Mouse (Mus musculus) cerebellum, postnatal 25 days (tissue): ENCODE measurements around the gene Ern1.
"Not testable (repeated sequence)": the region's sequence is repeated elsewhere in the genome, so short reads cannot be mapped to it uniquely, and the experiment has no call there.

Experiments
- DNase-seq, 2 experiments: peaks; one replicate each; pipeline ENCODE4 v3.0.0; 2021; ENCODE audit warnings: mixed read lengths in 2 of 2

Gene Ern1

GRCm38 (mm10) chr11:106479619-106480529, 7.8 kb downstream of the Ern1 start:
- DNase-seq: no peak

- no peak for DNase-seq
These were observed 8.9 kb downstream of the Ern1 start for GRCm38 (mm10) chr11:106478745-106479144.

- DNase-seq: no peak
These were observed 10.0 kb downstream of the Ern1 start for GRCm38 (mm10) chr11:106477505-106478160.

GRCm38 (mm10) chr11:106475309-106475708, 12.3 kb downstream of the Ern1 start:
- DNase-seq: no peak

- no peak for DNase-seq
These were observed 16.0 kb downstream of the Ern1 start for GRCm38 (mm10) chr11:106471629-106472028.

GRCm38 (mm10) chr11:106468509-106468908, 19.1 kb downstream of the Ern1 start:
- DNase-seq: no peak

- no peak for DNase-seq
These were observed 21.7 kb downstream of the Ern1 start for GRCm38 (mm10) chr11:106465932-106466331.

GRCm38 (mm10) chr11:106465545-106465903, 22.1 kb downstream of the Ern1 start:
- DNase-seq: no peak

- DNase-seq: no peak
These were observed 22.7 kb downstream of the Ern1 start for GRCm38 (mm10) chr11:106464681-106465544.

GRCm38 (mm10) chr11:106463845-106464244, 23.8 kb downstream of the Ern1 start:
- DNase-seq: no peak

GRCm38 (mm10) chr11:106462309-106462708, 25.3 kb downstream of the Ern1 start:
- no peak for DNase-seq

GRCm38 (mm10) chr11:106461145-106461932, 26.3 kb downstream of the Ern1 start:
- DNase-seq: no peak

GRCm38 (mm10) chr11:106460671-106461070, 27.0 kb downstream of the Ern1 start:
- DNase-seq: no peak

GRCm38 (mm10) chr11:106458540-106458939, 29.1 kb downstream of the Ern1 start:
- no peak for DNase-seq

- no peak for DNase-seq
These were observed 44.0 kb downstream of the Ern1 start for GRCm38 (mm10) chr11:106443646-106444045.

GRCm38 (mm10) chr11:106442564-106442963, 45.1 kb downstream of the Ern1 start:
- DNase-seq: not testable (repeated sequence)

- DNase-seq: no peak
These were observed 47.3 kb downstream of the Ern1 start for GRCm38 (mm10) chr11:106440318-106440717.

GRCm38 (mm10) chr11:106439355-106439754, 48.3 kb downstream of the Ern1 start:
- DNase-seq: no peak

GRCm38 (mm10) chr11:106438524-106439177, 49.0 kb downstream of the Ern1 start:
- peak in 1 of 2 experiments; percentile 10 for DNase-seq

- DNase-seq: no peak
These were observed 50.1 kb downstream of the Ern1 start for GRCm38 (mm10) chr11:106437543-106437942.

GRCm38 (mm10) chr11:106437039-106437438, 50.6 kb downstream of the Ern1 start:
- DNase-seq: no peak

- DNase-seq: no peak
These were observed 57.3 kb downstream of the Ern1 start for GRCm38 (mm10) chr11:106430392-106430791.
